Mouse (Mus musculus) hindbrain, embryonic 11.5 days (tissue): ENCODE measurements at regions not wholly inside any gene's neighbourhood (a gene's known extent, or its start where the extent isn't known, plus 50 kb on each side); places are given as distances from the start of the nearest gene placed in this dataset.

ENCODE experiments used
- ATAC-seq: fragments of 200-750 bp; cut with Nextera tagmentation; 2 replicates; pipeline ENCODE4 v1.8.0; 2017; ENCODE audit warnings: mild to moderate bottlenecking, moderate TSS enrichment, moderate library complexity; ENCODE audit not compliant: low FRiP score
- DNase-seq: peaks from one replicate; pipeline ENCODE4 v3.0.0-alpha.2; 2015; ENCODE audit warnings: low spot score
- H3K27ac ChIP-seq: fragments of 300-500 bp; sonication (generic); 2 replicates; pipeline ENCODE4 v1.5.1; 2014; ENCODE audit warnings: mild to moderate bottlenecking, low read depth, low read length
- H3K27me3 ChIP-seq: fragments of 300-500 bp; sonication (generic); 2 replicates; pipeline ENCODE4 v1.6.1; 2014; ENCODE audit warnings: mild to moderate bottlenecking, low read length, moderate library complexity, mixed read lengths; ENCODE audit not compliant: control insufficient read depth, insufficient read depth
- H3K36me3 ChIP-seq: fragments of 300-500 bp; sonication (generic); 2 replicates; pipeline ENCODE4 v1.6.1; 2014; ENCODE audit warnings: mild to moderate bottlenecking, low read length, moderate library complexity, mixed read lengths; ENCODE audit not compliant: control insufficient read depth, insufficient read depth
- H3K4me1 ChIP-seq: fragments of 300-500 bp; sonication (generic); replicated peaks from 2 replicates; pipeline ENCODE4 v1.6.1; 2014; ENCODE audit warnings: low read length, mixed read lengths; ENCODE audit not compliant: control insufficient read depth, insufficient read depth
- H3K4me2 ChIP-seq: fragments of 300-500 bp; sonication (generic); replicated peaks from 2 replicates; pipeline ENCODE4 v1.6.1; 2014; ENCODE audit warnings: mild to moderate bottlenecking, low read depth, low read length
- H3K4me3 ChIP-seq: fragments of 300-500 bp; sonication (generic); 2 replicates; pipeline ENCODE4 v1.5.1; 2014; ENCODE audit warnings: low read depth, low read length
- H3K9ac ChIP-seq: fragments of 300-500 bp; sonication (generic); 2 replicates; pipeline ENCODE4 v1.6.1; 2014; ENCODE audit warnings: low read depth, low read length
- H3K9me3 ChIP-seq: fragments of 300-500 bp; sonication (generic); 2 replicates; pipeline ENCODE4 v1.6.1; 2016; ENCODE audit warnings: low read length; ENCODE audit not compliant: control insufficient read depth
- WGBS: fragments of 180-500 bp; shearing (Covaris S2); extraction: QIAGEN DNeasy Blood & Tissue Kit; methylation state at CpG from one replicate; pipeline ENCODE4 v1.1.7; 2014; 5-methylcytosine and 5-hydroxymethylcytosine counted together

GRCm38 (mm10) chr8:95968828-95969227 is 80.5 kb upstream of the Got2 start:
- Histone ChIP-seq H3K4me3 (no peak overlapping the region), H3K4me2 (no peak overlapping the region), H3K27ac (no peak overlapping the region), H3K36me3 (no peaks in the 10 kb centered on the region), H3K27me3 (no peaks in the 10 kb centered on the region), H3K9me3 (no peaks in the 10 kb centered on the region), H3K4me1 (no peaks in the 10 kb centered on the region), H3K9ac (no peak overlapping the region)
- no peak for DNase-seq
- WGBS = 88% methylated on average over 6 of the region's 6 CpGs
- no peak for ATAC-seq

- 30% methylated on average over 1 of the region's 1 CpGs for WGBS
- Histone ChIP-seq H3K27me3 (no peaks in the 10 kb centered on the region), H3K4me1 (no peaks in the 10 kb centered on the region), H3K9ac (no peak overlapping the region), H3K27ac (no peak overlapping the region), H3K4me3 (no peak overlapping the region), H3K4me2 (no peak overlapping the region), H3K9me3 (no peaks in the 10 kb centered on the region), H3K36me3 (no peaks in the 10 kb centered on the region)
- DNase-seq (no peak), ATAC-seq (no peak)
These were observed 78.1 kb upstream of the Got2 start for GRCm38 (mm10) chr8:95966430-95966829.

DNA sequence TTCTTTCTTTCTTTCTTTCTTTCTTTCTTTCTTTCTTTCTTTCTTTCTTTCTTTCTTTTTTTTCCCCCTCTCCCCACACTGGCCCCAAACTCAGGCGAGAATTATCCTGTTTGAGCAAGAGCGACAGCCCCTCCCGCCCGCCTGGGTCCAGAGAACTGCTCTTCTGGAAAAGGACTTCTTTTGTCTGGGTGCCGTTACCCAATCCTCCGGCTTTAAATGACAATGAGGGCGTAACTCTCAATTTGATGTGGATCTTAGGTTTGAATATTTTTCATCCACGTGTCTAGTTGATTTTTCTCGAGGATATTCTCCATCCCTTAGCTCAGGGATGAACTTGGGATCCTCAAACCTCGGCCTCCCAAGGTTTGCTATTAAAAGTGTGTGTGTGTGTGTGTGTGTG is 63.9 kb upstream of the Got2 start:
- ATAC-seq (peak; percentile 70; the same call in 1 of the 2 replicates), DNase-seq (peak; percentile 56)
- peak overlapping the region; percentile 20 for H3K4me3 ChIP-seq
- H3K27me3 ChIP-seq = no peaks in the 10 kb centered on the region
- no peaks in the 10 kb centered on the region for H3K9me3 ChIP-seq
- H3K27ac ChIP-seq = no peak overlapping the region
- peak overlapping the region; percentile 26; the same call in 1 of the 2 replicates for H3K4me2 ChIP-seq
- H3K9ac ChIP-seq = no peak overlapping the region
- no peaks in the 10 kb centered on the region for H3K36me3 ChIP-seq
- no peaks in the 10 kb centered on the region for H3K4me1 ChIP-seq
- 18% methylated on average over 10 of the region's 10 CpGs for WGBS

DNA sequence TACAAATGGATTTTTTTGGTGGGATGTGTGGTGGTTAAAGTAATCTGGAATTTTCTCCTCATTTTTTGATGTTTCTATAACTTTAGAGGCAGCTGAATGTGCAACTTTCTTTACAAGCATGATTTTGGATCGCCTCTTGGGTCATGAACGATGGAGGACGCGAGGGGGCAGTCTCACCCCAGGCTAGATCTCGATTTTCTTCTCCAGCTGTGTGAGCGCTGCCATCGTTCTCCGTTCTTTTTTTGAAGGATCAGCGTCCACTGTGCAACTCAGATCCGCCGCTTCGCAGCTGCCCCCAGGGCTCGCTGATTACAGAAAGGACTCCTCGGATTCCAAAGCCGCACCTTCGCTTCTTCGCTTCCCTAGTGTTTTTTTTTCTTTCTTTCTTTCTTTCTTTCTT is 63.4 kb upstream of the Got2 start:
- DNase-seq (peak; percentile 88), ATAC-seq (peak; percentile 80)
- H3K4me2 ChIP-seq = no peak overlapping the region; the same call in 1 of the 2 replicates
- H3K36me3 ChIP-seq = no peaks in the 10 kb centered on the region
- H3K27ac ChIP-seq = no peak overlapping the region
- H3K9me3 ChIP-seq = no peaks in the 10 kb centered on the region
- peak overlapping the region; percentile 20 for H3K4me3 ChIP-seq
- H3K27me3 ChIP-seq = no peaks in the 10 kb centered on the region
- H3K9ac ChIP-seq = no peak overlapping the region
- H3K4me1 ChIP-seq = no peaks in the 10 kb centered on the region
- WGBS = 2% methylated on average over 17 of the region's 17 CpGs
